Mouse (Mus musculus) lung, postnatal 10 days (tissue): Measurements from ENCODE around the gene Aldh1l1.

Experiments used
- DNase-seq: peaks from one replicate; pipeline ENCODE4 v3.0.0; 2021

Aldh1l1 gene

DNA sequence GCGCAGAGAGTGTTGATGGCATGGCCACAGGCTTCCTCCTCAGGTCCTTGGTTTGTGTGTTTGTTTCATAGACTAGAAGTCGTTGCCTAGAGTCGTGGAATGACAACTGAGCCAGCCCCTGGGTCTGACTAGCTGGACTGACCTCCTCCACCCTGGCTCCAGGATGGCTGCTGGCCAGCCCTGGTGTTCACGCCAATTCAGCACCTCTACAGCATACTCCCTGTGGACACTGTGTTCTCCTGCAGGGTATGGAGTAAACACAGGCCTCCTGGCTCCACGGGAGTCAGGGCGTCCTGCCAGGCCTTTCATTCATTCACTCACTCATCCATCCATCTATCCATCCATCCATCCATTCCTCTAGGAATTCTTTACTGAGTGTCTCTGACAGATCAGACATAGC is 22.9 kb downstream of the Aldh1l1 start:
- DNase-seq = peak; percentile 78

DNA sequence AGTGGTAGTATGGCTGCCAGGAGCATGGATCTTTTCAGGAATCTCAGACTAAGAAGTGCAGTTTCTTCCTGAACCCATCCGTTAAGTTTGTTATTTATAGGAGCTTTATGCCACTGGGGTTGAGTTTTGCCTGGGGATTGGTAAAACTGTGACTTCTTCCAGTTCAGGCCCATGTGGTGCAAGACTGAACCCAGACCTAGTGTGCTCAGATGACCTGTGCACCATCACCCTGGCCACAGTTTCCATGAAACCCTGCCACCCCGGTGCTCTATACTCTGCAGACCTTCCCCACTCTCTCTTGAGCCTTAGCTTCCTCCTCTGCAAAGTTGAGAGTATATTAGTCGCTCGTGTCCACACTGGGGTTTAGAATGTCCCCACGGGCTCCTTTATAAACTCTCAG is 26.2 kb downstream of the Aldh1l1 start:
- no peak for DNase-seq

DNA sequence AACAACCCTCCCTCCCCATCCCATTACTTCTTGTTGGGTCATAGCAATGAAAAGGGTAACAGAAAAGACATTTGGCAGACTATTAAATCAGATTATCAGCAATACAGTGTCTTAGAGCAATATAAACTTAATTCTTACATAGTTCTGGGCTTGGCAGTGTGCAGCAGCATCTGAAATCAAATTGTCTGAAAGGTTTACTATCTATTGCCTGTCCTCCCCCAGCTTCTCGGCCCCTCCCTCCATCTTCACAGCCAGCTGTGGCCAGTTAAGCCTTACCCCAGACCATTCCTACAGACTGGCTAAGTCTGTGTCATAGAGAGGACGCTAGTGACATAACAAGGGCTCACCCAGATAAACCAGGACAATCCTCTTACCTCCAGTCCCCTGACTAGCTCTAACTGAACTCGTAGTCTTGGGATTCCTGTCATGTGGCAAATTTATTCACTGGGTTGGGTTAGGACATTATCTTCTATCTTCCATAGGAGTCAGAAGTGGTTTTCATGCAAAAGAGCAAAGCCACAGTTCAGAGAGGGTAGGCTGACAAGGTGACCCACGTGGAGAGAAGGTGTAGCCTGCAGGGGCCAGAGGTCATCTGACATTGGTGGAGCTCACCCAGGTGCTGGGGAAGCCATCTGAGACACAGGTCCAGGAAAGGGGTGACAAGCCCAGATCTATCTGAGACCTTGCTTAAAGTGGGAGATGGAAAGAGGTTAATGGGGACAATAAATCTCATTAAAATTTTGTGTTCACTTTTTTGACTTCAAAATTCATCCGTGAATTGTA is 27.0 kb downstream of the Aldh1l1 start:
- DNase-seq = no peak

DNA sequence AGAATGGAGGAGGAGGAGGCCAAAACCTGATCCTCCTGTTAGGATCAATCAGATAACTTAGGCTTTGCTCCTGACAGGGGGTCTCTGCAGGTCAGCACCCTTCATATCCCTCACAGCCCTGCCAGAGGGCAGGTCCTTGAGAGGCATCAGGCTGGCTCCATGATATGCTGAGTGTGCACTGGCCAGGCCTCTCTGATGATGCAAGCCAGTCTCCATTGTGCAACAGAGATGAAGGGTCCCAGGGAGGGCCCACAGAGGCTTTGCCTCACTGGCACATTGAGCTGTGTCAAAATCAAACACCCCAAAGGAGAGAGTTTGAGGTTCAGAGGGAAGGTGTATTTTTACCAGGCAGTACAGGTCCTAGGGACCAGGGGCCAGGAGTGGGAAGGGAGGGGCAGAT is 28.1 kb downstream of the Aldh1l1 start:
- DNase-seq = peak; percentile 56

DNA sequence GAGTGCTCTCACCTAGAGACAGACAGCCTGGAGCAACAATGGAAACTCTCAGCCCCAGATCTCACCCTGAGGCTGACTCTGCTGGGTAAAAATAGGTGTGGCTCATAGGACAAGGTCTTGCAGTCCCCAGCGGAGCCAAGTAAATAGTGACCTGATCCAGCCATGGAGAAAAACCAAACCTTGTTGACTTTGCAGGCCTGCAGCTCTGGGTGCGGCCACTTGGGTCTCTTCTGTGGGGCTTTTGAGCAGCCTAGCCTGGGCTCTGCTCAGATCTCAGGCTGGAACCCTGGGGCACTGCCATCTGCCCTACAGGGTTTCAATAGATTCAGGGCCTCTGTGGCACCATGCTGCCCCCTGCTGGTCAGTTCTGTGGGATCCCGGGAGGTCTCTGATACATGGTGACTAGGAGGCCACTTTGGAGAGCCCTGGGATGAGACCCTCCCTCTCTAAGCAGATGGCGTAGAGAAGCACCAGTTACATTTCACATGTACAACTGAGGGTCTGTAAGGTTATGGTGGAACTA is 28.7 kb downstream of the Aldh1l1 start:
- DNase-seq = peak; percentile 91

DNA sequence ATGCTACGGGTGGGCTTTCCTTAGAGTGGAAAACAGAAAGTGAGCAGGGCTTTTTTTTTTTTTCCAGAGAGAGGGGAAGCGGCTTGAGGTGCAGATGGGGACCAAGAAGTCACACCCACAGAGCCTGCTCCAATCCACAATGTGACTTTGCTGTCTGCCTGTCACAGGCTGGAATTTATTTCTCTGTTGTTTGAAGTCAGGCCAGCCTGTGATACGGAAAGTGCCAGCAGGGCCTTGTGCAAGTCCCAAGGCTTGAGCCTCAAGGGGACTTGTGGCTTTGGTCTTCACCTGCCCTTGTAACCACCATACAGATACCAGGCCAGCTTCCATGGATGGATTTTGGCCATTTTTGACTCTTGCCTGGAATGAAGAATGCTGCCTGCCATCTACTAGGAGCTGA is 32.7 kb downstream of the Aldh1l1 start:
- no peak for DNase-seq

DNA sequence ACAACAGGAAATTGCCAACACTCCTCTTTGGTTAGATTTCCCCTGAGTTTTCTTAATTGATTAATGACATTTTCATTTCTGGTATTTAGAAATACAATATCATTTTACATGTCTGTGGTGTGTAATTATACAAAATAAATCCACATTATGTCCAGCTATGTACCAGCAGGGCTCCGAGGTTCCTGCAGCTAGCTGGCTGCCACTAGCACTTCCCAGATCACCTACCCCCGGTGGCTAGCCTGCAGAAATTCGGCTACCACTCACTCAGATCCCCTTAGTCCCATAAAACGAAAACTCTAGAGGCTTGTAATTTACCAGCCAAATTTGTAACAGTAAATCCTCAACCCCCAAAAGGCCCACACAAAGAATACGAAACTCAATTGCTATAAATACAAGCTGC is 33.1 kb downstream of the Aldh1l1 start:
- no peak for DNase-seq

DNA sequence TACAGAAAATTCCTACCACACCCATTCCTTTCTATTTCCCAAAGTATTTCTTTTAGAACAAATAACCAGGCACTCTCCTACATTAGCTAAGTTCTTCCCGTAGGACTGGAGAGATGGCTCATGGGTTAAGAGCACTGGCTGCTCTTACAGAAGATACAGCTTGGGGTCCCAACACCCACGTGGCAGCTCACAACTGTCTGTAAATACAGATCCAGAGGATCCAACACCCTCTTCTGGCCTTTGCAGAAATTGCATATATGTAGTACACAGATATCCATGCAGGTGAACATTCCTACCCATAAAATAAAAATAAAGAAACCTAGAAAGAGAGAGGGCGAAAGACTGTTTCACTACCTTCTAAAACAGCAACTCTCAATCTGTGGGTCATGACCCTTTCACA is 40.2 kb downstream of the Aldh1l1 start:
- DNase-seq = no peak

DNA sequence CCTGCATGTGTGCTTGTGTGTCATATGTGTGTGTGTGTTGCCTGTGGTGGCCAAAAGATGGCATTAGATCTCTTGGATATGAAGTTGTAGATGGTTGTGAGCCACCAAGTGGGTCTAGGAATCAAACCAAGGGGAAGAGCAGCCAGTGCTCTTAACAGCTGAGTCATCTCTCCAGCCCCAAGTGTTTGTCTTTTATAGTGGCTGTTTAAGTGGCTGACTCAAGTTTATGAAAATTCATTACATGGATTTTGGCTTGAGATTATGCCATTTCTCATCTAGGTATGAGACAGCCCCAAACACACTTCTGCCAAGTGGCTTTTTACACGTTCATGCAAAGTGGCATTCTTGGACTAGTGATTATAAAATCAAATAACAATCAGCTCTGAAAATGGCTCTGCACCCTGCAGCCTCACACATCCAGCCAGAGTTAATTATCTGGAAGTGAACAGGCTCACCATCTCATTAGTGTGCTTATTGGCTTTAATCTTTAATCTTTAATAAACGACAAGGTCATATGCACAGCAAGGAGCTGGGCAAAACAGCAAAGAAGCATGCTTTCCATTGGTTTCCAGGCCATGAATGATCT is 43.3 kb downstream of the Aldh1l1 start:
- no peak for DNase-seq

DNA sequence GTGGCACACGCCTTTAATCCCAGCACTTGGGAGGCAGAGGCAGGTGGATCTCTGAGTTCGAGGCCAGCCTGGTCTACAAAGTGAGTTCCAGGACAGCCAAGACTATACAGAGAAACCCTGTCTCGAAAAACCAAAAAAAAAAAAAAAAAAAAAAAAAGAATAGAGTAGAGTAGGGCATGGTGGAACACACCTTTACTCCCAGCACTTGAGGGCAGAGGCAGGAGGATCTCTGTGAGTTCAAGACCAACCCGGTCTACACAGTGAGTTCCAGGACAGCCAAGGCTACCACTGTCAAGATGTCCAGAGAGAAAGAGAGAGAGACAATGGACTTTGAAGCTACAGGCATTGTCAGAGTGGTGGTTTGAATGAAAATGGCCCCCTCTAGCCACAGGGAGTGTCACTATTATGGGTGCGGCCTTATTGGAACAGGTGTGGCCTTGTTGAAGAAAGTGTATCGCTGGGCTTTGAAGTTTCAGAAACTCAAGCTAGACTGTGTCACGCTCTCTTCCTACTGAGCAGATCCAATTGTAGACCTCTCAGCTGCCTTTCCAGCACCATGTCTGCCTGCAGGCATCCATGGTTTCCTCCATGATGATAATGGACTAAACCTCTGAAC is 46.5 kb downstream of the Aldh1l1 start:
- DNase-seq = no peak

DNA sequence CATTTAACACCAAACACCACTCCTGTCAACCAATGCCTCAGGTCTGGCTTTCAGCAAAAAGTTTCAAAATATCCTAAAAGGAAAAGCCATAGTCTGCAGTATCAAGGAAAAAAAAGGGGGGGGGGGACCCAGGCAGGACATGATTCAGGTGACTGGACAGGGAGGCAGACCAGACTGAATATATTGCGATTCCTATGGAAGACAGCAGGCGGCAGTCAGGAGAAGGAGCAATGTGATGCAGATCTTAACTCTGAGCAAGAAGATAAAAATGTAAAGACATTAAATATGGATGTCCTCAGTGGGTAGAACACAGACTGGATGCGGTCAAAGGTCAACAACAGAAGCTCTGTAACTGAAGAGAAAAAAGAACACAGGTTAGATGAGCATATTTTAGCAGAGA is 47.3 kb downstream of the Aldh1l1 start:
- no peak for DNase-seq

DNA sequence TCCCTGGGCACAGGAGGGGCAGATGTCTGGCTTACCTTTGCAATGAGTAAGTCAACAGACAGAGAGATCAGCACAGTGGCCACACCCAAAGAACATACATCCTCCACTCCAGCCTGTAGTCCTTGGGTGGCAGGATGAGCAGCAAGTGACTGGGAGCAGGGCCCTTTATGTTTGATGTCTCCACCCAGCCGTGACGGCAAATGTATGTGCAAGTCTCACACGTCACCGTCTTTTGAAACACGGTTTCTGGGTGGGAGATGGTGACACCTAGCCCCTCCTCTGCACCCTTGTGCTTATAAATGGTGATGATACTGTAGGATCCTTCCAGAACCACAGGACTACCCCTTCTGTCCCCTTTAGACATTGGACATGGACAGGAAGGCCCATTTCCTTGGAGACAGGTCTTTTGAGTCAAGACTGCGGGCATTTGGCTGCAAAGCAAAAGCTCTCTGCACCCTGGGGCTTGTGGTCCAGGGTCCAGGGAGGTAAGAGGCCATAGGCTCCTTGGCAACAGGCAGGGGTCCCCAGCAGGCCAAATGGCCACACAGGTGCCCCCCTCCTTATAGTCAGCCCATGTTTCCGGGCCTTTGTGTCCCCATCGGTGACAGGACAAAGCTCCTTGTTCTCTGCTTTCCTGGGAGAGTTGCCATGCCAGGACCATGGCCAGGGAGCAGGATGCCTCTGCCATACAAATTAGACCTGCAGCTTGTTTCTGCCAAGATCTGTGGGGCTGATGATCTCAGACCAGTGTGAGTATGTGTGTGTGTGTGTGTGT is 48.7 kb downstream of the Aldh1l1 start:
- no peak for DNase-seq

DNA sequence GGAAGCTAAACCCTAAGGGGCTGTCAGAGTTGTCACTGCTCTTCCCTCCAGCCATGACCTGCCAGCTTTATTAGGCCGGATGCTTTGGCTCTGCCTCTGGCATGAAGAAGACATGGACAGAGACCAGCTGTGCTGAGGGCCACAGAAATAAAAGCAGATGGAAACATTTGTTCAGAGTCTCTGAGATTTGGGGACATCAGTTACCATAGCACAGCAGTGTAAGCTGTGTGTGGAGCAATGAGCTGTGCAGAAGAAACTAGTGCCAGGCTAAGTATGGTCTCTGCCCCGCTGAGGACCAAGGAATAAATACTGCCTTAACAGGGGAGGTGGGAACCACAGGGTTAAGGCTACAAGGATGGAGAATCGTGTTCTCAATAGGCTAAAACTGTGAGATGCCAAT is 50.6 kb downstream of the Aldh1l1 start:
- DNase-seq = no peak

DNA sequence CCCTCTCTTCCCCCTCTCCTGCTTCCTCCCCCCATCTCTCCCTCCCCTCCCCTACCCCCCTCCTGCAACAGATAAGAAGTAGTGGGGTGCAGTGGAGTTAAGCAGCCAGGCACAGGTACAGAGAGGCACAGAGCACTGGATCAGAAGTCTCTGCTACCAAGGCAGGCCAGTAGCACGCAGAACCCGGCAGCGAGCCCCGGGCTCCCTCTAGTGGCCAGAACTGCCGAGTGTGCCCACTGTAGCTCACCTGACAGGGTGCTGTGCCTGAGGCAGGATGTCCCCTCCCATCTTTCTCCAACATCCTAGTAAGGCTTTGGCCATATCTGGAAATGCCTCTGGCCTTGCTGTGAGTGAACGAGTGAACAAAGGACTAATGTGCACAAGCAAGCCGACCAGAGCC is 51.7 kb downstream of the Aldh1l1 start:
- peak; percentile 83 for DNase-seq

DNA sequence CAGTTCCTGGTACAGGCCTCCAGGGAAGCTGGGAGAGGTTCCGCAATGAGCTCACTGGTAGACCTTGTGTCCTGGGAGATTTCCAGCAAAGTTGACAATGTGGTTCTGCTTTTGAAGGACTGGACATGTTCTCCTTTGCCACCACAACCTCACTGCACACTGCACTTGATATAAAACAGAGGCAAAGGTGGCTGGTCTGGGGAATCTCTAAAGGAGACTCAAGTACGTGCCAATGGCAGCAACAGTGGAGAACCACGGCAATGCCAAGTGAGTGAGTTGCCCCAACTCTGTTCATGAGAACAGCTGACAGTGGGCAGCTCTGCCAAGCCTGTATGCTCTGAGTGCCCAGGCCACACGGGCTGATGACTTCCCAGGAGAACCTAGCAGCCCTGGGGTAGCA is 53.0 kb downstream of the Aldh1l1 start:
- no peak for DNase-seq

DNA sequence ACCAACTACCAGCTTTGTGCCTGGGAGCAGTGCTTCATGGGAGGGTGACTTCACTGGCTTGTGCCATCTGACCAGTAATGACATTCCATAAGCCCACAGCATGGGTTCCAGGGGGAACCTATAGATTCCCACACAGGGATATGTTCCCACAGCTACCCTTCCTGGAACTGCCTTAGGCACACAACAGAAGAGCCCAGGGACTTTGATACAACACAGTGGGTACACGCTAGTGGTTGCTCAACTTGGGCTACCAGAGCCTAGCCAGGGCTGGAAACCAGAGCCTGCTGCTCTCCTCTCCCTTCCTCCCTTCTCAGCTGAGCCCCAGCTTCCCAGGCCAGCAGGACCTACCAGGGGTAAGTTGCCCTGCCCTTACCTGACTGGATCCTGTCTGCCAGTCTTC is 54.3 kb downstream of the Aldh1l1 start:
- no peak for DNase-seq

DNA sequence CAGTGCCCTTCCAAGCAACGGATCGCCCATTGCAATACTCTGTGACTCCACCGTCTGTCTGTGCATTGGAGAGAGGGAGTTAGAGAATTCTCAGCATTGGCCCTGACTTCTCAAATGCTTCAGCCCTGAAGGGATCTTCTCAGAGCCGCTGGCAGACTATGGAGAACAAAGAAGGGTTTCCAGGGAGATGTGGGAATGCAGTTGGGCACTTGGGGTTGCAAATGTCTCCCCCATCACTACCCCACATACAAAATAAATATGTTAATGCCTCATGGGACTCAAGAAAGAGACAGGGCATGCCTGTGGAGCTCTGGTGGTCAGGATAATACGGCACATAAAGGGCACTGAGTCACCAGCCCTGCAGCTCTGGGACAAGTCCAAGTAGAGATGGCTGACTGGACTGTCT is 55.1 kb downstream of the Aldh1l1 start:
- DNase-seq = no peak

DNA sequence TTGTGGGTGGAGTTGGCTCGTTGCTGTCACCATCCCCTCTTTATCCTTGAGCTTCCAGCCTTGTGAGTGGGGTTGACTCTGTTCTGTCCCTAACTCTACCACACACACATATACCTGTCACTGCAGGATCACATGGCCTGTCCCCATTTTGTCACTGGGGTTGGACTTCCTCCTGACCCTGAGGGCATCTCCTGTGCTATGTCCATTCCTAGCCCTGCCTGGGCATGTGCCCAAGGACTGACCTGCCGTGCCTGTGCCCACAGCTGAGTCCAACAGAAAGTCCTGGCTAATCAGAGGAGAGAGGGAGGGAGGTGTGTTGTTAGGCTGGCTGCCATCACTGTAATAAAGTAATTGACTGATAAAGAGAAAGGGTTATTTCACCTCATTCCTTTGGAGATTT is 58.2 kb downstream of the Aldh1l1 start:
- no peak for DNase-seq

DNA sequence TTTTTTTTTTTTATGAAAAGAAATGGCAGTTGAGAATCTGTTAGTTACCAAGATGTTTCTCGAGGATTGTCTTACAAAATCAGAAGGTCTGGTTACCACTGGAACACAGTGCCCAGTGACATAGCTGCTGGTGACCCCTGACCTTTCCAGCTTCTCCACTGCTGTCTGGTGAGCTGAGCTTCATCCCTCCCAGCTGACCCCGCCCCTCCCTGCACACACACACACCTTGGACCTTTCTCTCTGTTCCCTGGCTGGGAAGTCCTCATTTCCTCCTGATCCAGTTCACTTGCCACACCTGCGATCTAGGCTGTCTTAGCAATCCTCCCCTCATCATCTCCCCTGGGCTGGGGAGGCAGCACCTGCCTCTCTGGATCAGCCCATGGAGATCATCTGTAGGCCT is 60.0 kb downstream of the Aldh1l1 start:
- no peak for DNase-seq

DNA sequence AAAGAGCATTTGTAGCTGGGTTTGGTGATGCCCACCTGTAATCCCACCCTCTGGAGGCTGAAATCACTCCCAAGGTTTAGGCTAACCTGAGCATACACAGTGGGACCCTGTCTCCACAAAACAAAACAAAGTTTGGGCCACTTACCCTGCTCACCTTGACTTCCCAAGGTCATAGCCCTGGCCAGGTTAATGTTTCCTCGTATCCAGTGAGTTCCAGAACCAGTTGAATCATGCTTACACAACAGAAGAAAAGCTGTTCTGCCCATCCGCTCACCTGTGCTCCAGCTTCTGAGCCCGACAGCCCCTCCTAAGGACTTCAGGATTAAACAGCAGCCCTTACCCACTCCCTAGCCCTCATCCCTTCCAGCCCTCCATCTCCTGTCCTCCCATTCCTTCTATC is 60.8 kb downstream of the Aldh1l1 start:
- no peak for DNase-seq

DNA sequence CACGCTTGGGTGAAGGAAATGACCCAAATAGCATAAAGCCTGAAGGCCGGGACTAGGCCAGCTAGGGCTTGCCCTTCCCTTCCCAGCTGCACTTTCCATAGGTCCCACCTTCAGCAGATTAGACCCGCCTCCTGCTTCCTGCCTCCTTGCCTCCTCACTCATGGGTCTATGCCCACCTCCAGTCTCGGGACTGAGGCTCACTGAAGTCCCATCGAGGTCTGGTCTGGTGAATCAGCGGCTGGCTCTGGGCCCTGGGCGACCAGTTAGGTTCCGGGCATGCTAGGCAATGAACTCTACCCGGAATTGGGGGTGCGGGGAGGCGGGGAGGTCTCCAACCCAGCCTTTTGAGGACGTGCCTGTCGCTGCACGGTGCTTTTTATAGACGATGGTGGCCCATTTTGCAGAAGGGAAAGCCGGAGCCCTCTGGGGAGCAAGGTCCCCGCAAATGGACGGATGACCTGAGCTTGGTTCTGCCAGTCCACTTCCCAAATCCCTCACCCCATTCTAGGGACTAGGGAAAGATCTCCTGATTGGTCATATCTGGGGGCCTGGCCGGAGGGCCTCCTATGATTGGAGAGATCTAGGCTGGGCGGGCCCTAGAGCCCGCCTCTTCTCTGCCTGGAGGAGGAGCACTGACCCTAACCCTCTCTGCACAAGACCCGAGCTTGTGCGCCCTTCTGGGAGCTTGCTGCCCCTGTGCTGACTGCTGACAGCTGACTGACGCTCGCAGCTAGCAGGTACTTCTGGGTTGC is 64.1 kb downstream of the Aldh1l1 start:
- peak; percentile 55 for DNase-seq

DNA sequence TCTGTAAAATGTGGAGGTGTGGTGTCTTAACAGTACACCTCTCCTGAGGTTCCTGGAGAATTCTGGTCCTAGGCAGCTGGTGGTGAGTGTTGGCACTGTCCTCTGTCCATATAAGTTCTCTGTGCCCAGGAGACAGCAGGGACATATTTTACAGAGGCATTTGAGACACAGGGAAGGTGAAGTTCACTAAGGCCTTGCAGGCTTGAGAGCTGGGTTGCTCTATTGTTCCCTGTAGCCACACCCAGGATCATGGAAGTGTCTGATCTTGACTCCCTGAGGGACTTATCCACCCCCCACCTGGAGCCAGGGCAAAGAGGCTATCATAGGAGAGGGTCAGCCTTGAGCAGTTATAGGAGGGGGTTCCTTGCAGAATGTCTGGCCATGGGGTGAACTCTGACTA is 65.0 kb downstream of the Aldh1l1 start:
- DNase-seq = no peak

DNA sequence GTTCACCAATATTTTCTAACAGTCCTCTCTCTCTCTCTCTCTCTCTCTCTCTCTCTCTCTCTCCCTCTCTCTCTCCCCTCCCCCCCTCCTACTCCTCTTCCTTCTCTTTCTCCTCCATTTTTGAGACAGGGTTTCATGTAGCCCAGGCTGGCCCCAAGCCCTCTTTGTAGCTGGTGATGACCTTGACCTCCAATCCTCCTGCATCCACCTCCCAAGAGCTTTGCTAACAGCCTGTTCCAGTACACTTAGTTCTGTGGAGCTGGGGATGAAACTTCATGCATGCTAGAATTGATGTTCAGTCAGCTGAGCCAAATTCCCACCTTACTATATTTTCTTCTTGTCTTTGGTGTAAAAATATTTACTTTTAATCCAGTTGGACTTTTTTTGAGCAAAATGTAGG is 67.0 kb downstream of the Aldh1l1 start:
- DNase-seq = no peak
